Mouse (Mus musculus) neural tube, embryonic 14.5 days (tissue): ENCODE data around the gene Slc25a17. TPM values are rescaled to one million over a fixed set of nuclear protein-coding genes. Genes with fewer than 3 reads are reported as not detected.

Experiments used
- ATAC-seq: fragments of 200-750 bp; cut with Nextera tagmentation; 2 replicates; pipeline ENCODE4 v1.8.0; 2017; ENCODE audit warnings: low read depth, mild to moderate bottlenecking, moderate TSS enrichment, moderate library complexity
- H3K27ac ChIP-seq: fragments of 300-500 bp; sonication (generic); 2 replicates; pipeline ENCODE4 v1.5.1; 2014; ENCODE audit warnings: low read depth, mild to moderate bottlenecking, control low read depth, low read length, moderate library complexity, mixed read lengths
- H3K27me3 ChIP-seq: fragments of 300-500 bp; sonication (generic); 2 replicates; pipeline ENCODE4 v1.6.1; 2014; ENCODE audit warnings: low read length; ENCODE audit not compliant: control insufficient read depth, insufficient read depth
- H3K36me3 ChIP-seq: fragments of 300-500 bp; sonication (generic); 2 replicates; pipeline ENCODE4 v1.6.1; 2014; ENCODE audit warnings: low read length, mixed read lengths; ENCODE audit not compliant: control insufficient read depth, insufficient read depth
- H3K4me1 ChIP-seq: fragments of 300-500 bp; sonication (generic); 2 replicates; pipeline ENCODE4 v1.6.1; 2014; ENCODE audit warnings: low read length; ENCODE audit not compliant: control insufficient read depth, insufficient read depth
- H3K4me2 ChIP-seq: fragments of 300-500 bp; sonication (generic); 2 replicates; pipeline ENCODE4 v1.6.1; 2014; ENCODE audit warnings: mild to moderate bottlenecking, low read depth, low read length, control low read depth
- H3K4me3 ChIP-seq: fragments of 300-500 bp; sonication (generic); 2 replicates; pipeline ENCODE4 v1.5.1; 2014; ENCODE audit warnings: low read depth, low read length, control low read depth, mixed read lengths
- H3K9ac ChIP-seq: fragments of 300-500 bp; sonication (generic); replicated peaks from 2 replicates; pipeline ENCODE4 v1.6.1; 2014; ENCODE audit warnings: low read depth, mild to moderate bottlenecking, control low read depth, low read length, mixed read lengths
- H3K9me3 ChIP-seq: fragments of 300-500 bp; sonication (generic); 2 replicates; pipeline ENCODE4 v1.6.1; 2016; ENCODE audit warnings: low read length; ENCODE audit not compliant: control insufficient read depth
- WGBS: fragments of 180-500 bp; shearing (Covaris S2); extraction: QIAGEN DNeasy Blood & Tissue Kit; methylation state at CpG from one replicate; pipeline ENCODE4 v1.1.7; 2014; 5-methylcytosine and 5-hydroxymethylcytosine counted together
- polyA plus RNA-seq: library from polyadenylated mRNA; unstranded; fragments of >200 nt; fragmentation: Nextera tagmentation; extraction: Ambion mirVana; gene quantifications from 2 replicates; pipeline ENCODE4 v1.2.1, GENCODE M21; 2014

Gene Slc25a17
- polyA plus RNA-seq, 1 experiment from 2014 or later, result 157 TPM

GRCm38 (mm10) chr15:81290230-81290629 is 70.4 kb downstream of the Slc25a17 start:
- Histone ChIP-seq H3K9ac (no peak overlapping the region), H3K27ac (no peak overlapping the region), H3K4me1 (no peaks in the 10 kb centered on the region), H3K9me3 (no peaks in the 10 kb centered on the region), H3K4me2 (no peak overlapping the region), H3K27me3 (no peaks in the 10 kb centered on the region), H3K4me3 (no peak overlapping the region), H3K36me3 (no peaks in the 10 kb centered on the region)
- ATAC-seq, result no peak
- WGBS, result 92% methylated on average over 4 of the region's 4 CpGs

DNA sequence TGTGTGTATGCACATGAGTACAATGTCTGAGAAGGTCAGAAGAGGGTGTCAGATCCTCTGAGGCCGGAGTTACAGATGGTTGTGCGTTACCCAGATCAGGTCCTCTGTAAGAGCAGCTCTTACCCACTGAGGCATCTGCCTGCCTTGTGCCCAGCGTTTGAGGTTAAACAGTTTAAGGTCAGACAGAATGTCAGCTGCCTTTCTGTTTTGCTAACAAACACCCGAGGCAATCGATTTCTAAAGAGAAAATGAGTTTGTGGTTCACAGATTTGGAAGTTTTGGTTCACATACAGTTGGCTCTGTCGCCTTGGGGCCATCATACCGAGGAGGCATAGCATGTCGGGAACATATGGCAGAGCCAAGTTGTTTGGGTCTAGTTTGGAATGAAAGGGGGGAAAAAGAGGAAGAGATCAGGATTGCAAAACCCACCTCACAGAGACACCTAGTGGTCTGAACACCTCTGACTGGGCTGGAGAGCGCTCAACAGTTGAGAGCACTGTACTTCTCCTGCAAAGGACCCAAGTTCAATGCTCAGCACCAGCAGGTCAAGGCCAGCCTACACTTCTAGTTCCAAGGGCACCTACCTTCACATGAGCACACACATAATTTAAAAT is 76.4 kb downstream of the Slc25a17 start:
- H3K4me2 ChIP-seq, result no peak overlapping the region
- H3K4me1 ChIP-seq, result no peaks in the 10 kb centered on the region
- no peak overlapping the region for H3K9ac ChIP-seq
- 83% methylated on average over 9 of the region's 9 CpGs for WGBS
- H3K27me3 ChIP-seq, result no peaks in the 10 kb centered on the region
- no peak overlapping the region for H3K27ac ChIP-seq
- H3K4me3 ChIP-seq, result no peak overlapping the region
- no peak for ATAC-seq
- no peaks in the 10 kb centered on the region for H3K36me3 ChIP-seq
- H3K9me3 ChIP-seq, result no peaks in the 10 kb centered on the region

- Histone ChIP-seq H3K4me1 (0 out of 2 replicates have a peak, but pooled peaks cover 7% of the 10 kb centered on the region), H3K9me3 (no peaks in the 10 kb centered on the region), H3K4me3 (no peak overlapping the region), H3K4me2 (no peak overlapping the region), H3K9ac (no peak overlapping the region), H3K27ac (no peak overlapping the region), H3K27me3 (no peaks in the 10 kb centered on the region), H3K36me3 (no peaks in the 10 kb centered on the region)
- ATAC-seq, result no peak
- WGBS, result 78% methylated on average over 6 of the region's 6 CpGs
These were observed 81.9 kb downstream of the Slc25a17 start for GRCm38 (mm10) chr15:81278699-81279098.

DNA sequence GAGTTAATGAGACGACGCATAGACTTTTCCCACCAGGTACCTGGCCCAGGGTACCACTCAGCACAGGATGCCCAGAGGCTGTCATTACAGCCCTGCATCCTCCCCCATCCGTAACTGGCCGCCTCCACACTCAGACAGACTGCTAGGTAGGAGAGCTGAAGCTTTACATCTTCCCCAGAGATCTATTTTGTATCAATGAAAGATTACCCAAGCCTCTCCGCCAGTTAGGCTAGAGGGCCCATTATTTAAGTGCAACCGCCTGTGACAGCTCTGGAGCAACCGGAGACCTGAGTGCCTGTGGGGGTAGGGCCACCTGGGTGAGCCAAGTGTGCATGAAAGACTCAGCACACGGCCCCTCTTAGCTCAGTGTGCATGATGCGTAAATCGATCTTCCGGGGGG is 82.7 kb downstream of the Slc25a17 start:
- no peak overlapping the region for H3K4me3 ChIP-seq
- H3K9me3 ChIP-seq, result no peaks in the 10 kb centered on the region
- ATAC-seq, result peak; percentile 79
- H3K36me3 ChIP-seq, result no peaks in the 10 kb centered on the region
- no peak overlapping the region; the same call in 1 of the 2 replicates for H3K4me2 ChIP-seq
- no peak overlapping the region for H3K9ac ChIP-seq
- H3K4me1 ChIP-seq, result peaks cover 9% of the 10 kb centered on the region
- WGBS, result 17% methylated on average over 11 of the region's 11 CpGs
- H3K27me3 ChIP-seq, result no peaks in the 10 kb centered on the region
- H3K27ac ChIP-seq, result 0 out of 2 replicates have a peak overlapping the region, but pooled peaks have one; percentile 48

DNA sequence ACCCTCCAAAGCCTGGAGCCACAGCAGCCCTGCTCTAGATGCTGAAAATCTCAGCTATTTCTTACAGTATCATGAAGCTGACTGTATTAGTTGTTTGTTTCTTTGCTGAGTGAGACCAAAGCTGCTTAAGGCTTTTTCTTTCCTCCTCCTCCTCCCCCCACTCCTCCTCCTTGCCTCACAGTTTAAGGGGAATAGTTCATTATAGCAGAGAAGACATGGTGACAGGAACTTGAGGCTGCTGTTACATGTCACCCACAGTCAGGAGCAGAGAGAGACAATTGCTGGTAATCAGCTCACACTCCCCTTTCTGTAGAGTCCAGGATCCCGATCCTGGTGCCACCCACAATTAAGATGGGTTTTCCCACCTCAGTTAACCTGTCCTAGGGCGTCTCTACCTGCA is 87.3 kb downstream of the Slc25a17 start:
- Histone ChIP-seq H3K4me2 (no peak overlapping the region), H3K27ac (no peak overlapping the region), H3K27me3 (no peaks in the 10 kb centered on the region), H3K9me3 (no peaks in the 10 kb centered on the region), H3K36me3 (no peaks in the 10 kb centered on the region), H3K9ac (no peak overlapping the region), H3K4me3 (no peak overlapping the region), H3K4me1 (peaks cover 18% of the 10 kb centered on the region)
- ATAC-seq, result no peak
- whole genome bisulfite sequencing, result 67% methylated on average over 2 of the region's 2 CpGs

- 12% methylated on average over 13 of the region's 13 CpGs for WGBS
- H3K27me3 ChIP-seq, result no peaks in the 10 kb centered on the region
- peak; percentile 78 for ATAC-seq
- peak overlapping the region; percentile 76 for H3K27ac ChIP-seq
- no peak overlapping the region for H3K4me2 ChIP-seq
- H3K9ac ChIP-seq, result peak overlapping the region; percentile 2; the same call in 1 of the 2 replicates
- H3K4me1 ChIP-seq, result peaks cover 12% of the 10 kb centered on the region
- H3K4me3 ChIP-seq, result no peak overlapping the region
- no peaks in the 10 kb centered on the region for H3K9me3 ChIP-seq
- no peaks in the 10 kb centered on the region for H3K36me3 ChIP-seq
These were observed 88.1 kb downstream of the Slc25a17 start for GRCm38 (mm10) chr15:81272305-81273053.

Other genes starting within 250 kb of the Slc25a17 start
- 31.3 and 32.4 TPM in 2 replicates for gene Mrtfa, start 170.1 kb downstream of the Slc25a17 start, polyA plus RNA-seq
- gene Mchr1, start 125.3 kb downstream of the Slc25a17 start, polyA plus RNA-seq, result 2.3 and 3.5 TPM in 2 replicates
- gene St13, start 39.3 kb upstream of the Slc25a17 start, polyA plus RNA-seq, result 173 and 184 TPM in 2 replicates
- 6.6 and 8.0 TPM in 2 replicates for gene Xpnpep3, start 39.3 kb upstream of the Slc25a17 start, polyA plus RNA-seq
- 0.90 and 1.7 TPM in 2 replicates for gene Dnajb7, start 47.5 kb upstream of the Slc25a17 start, polyA plus RNA-seq
- 454 and 456 TPM in 2 replicates for gene Rbx1, start 105.5 kb upstream of the Slc25a17 start, polyA plus RNA-seq
- 28.4 and 37.3 TPM in 2 replicates for gene Ep300, start 224.5 kb upstream of the Slc25a17 start, polyA plus RNA-seq